Mouse (Mus musculus): ENCODE results near the gene Prr30.

GRCm38 (mm10) chr14:101245706-101246105 is 45.6 kb upstream of the Prr30 start:
- TF ChIP-seq ZNF384 (IDR thresholded peaks at IDR 0.05; ENCODE audit: low read depth, low read length) (no peak), ZC3H11A (IDR thresholded peaks at IDR 0.05; ENCODE audit: borderline replicate concordance, low read depth, low read length) (no peak)

All from ES-E14 (cell line).